Mouse (Mus musculus) cerebellum, adult 11 months (tissue): ENCODE measurements around the gene Trabd2b.

ENCODE experiments used
- DNase-seq: peaks from one replicate; pipeline ENCODE4 v3.0.0; 2022

The Trabd2b gene

GRCm38 (mm10) chr4:114547658-114548448 lies 141.3 kb downstream of the Trabd2b start:
- no peak for DNase-seq

GRCm38 (mm10) chr4:114549487-114549886 lies 143.0 kb downstream of the Trabd2b start:
- no peak for DNase-seq

- no peak for DNase-seq
Measured at GRCm38 (mm10) chr4:114550471-114551156, 144.1 kb downstream of the Trabd2b start.

GRCm38 (mm10) chr4:114556880-114557279 lies 150.4 kb downstream of the Trabd2b start:
- DNase-seq = no peak

GRCm38 (mm10) chr4:114557731-114558130 lies 151.2 kb downstream of the Trabd2b start:
- DNase-seq = no peak

- no peak for DNase-seq
Measured at GRCm38 (mm10) chr4:114558487-114558886, 152.0 kb downstream of the Trabd2b start.

GRCm38 (mm10) chr4:114560638-114561216 lies 154.2 kb downstream of the Trabd2b start:
- no peak for DNase-seq

- DNase-seq = no peak
Measured at GRCm38 (mm10) chr4:114564131-114564695, 157.7 kb downstream of the Trabd2b start.

- DNase-seq = no peak
Measured at GRCm38 (mm10) chr4:114567594-114567993, 161.1 kb downstream of the Trabd2b start.

GRCm38 (mm10) chr4:114568081-114568605 lies 161.6 kb downstream of the Trabd2b start:
- no peak for DNase-seq

- no peak for DNase-seq
Measured at GRCm38 (mm10) chr4:114578153-114578950, 171.8 kb downstream of the Trabd2b start.

- DNase-seq = no peak
Measured at GRCm38 (mm10) chr4:114583546-114584144, 177.1 kb downstream of the Trabd2b start.

GRCm38 (mm10) chr4:114584686-114585085 lies 178.2 kb downstream of the Trabd2b start:
- DNase-seq = no peak

GRCm38 (mm10) chr4:114593554-114594215 lies 187.2 kb downstream of the Trabd2b start:
- no peak for DNase-seq

- DNase-seq = no peak
Measured at GRCm38 (mm10) chr4:114595188-114595701, 188.7 kb downstream of the Trabd2b start.

GRCm38 (mm10) chr4:114599121-114599520 lies 192.6 kb downstream of the Trabd2b start:
- DNase-seq = no peak

- no peak for DNase-seq
Measured at GRCm38 (mm10) chr4:114601201-114602009, 194.9 kb downstream of the Trabd2b start.

- no peak for DNase-seq
Measured at GRCm38 (mm10) chr4:114605670-114606069, 199.1 kb downstream of the Trabd2b start.

GRCm38 (mm10) chr4:114607873-114608272 lies 201.3 kb downstream of the Trabd2b start:
- no peak for DNase-seq

GRCm38 (mm10) chr4:114609297-114609696 lies 202.8 kb downstream of the Trabd2b start:
- DNase-seq = no peak
